Mouse (Mus musculus): ENCODE measurements around the gene Gm3435. TPM values are rescaled to one million over a fixed set of nuclear protein-coding genes. Genes with fewer than 3 reads are reported as not detected.

Gene Gm3435
- total RNA-seq, 1 experiment from 2014 or later, result 9.1 TPM

Other genes with a start within 250 kb of the Gm3435 start
- gene Wdr27, start 67.0 kb upstream of the Gm3435 start, total RNA-seq (2017), result not detected in 2 replicates
- gene 1600012H06Rik, start 67.0 kb upstream of the Gm3435 start, total RNA-seq (2017), result 27.9 and 28.5 TPM in 2 replicates
- gene Phf10, start 48.9 kb upstream of the Gm3435 start, total RNA-seq (2017), result 37.2 and 37.8 TPM in 2 replicates
- gene 9030025P20Rik, start 31.7 kb upstream of the Gm3435 start, total RNA-seq (2017), result 13.9 and 18.3 TPM in 2 replicates
- gene Gm3417, start 31.4 kb upstream of the Gm3435 start, total RNA-seq (2017), result 1.6 TPM in 1 of 2 replicates, not detected in the other
- 132 and 146 TPM in 2 replicates for gene Ermard, start 31.0 kb downstream of the Gm3435 start, total RNA-seq (2017)
- gene Tcte3, start 31.3 kb downstream of the Gm3435 start, total RNA-seq (2017), result not detected in 2 replicates
- gene Gm3448, start 31.4 kb downstream of the Gm3435 start, total RNA-seq (2017), result 12.9 and 14.3 TPM in 2 replicates